Mouse (Mus musculus) brain, embryonic 18.5 days (tissue): ENCODE results near the gene Htr2b.
A peak's percentile ranks its signal among the peaks of the same experiment; 100 is the strongest.

Experiments used
- DNase-seq: peaks from one replicate; pipeline ENCODE4 v3.0.0-alpha.2; 2012; ENCODE audit warnings: low read depth, low spot score

The Htr2b gene

DNA sequence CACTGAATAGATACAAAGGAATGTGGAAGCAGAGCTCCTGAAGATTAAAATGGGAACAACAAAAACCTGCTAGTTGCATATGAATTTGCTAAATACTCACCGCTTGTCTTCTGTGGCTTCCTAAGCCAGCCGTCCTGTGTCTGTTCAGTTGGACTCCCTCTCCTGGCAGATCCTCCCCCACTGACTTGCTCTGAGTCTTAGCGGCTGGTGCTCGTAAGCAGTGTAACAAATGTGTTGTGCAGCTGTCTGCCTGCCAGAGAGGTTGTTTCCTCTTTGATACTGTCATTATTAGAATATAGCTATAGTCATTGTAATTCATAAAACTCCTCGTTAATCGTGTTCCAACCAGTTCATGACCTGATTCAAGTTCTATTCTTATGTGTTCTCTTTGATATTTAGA, at the start of gene Htr2b:
Gene Htr2b (minus strand): TSS at position 192 of the 400 bp plus-strand sequence.
- DNase-seq, result peak; percentile 4

DNA sequence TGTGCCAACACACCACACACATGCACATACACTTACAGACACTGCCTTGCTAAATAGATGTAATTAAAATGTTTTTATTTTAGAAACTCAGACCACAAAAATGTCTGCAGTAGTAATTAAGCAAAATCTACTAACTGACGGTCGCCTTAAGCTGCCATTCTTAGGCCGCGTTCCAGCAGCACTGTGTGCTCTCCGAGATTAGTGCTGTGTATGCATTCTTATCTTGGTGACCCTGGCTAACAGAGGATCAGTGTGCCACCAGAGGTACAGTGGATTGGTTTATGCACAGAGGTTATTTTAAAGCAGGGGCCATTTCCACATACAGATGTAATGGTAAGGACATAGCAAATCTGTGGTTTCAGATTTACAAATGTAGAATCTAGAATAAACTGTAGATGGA, 49.3 kb upstream of the Htr2b start:
- no peak for DNase-seq

DNA sequence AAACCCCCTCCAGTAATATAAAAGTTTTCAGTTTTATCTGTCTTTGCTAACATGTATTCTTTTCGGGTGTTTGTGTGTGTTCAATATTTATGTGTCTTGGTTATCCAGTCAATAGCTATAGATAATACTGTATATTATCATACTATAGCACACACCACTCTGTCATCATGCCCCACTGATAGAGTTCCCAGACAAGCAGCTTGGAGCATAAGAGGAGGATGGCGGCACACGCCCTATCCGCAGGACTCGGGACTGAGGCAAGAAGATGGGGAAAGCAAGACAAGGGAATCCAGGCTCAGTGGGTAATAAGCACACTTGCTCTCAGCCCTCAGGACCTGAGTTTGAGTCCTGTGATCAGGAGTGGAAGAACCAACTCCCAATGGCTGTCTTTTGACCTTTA, 48.7 kb upstream of the Htr2b start:
- no peak for DNase-seq

GRCm38 (mm10) chr1:86160059-86160458, 48.3 kb upstream of the Htr2b start:
- DNase-seq, result no peak

GRCm38 (mm10) chr1:86156595-86156994, 44.8 kb upstream of the Htr2b start:
- DNase-seq, result no peak

GRCm38 (mm10) chr1:86156075-86156474, 44.3 kb upstream of the Htr2b start:
- no peak for DNase-seq

DNA sequence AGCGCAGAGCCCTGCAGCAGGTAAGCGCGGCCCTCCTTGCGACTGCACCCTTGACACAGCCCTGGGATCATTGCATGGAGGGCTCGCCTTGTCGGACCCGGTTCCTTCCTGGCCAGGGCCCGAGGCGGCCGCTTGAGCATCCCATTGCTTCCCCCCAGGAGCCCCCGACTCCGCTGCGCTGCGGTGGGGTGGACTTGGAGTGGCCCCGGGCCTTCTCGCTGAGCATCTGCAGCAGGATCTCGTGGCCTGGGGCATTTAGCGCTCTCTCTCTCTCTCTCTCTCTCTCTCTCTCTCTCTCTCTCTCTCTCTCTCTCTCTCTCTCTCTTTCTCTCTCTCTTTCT, 43.0 kb upstream of the Htr2b start:
- DNase-seq, result no peak

- peak; percentile 93 for DNase-seq
These were observed 42.5 kb upstream of the Htr2b start, which contains the start of gene Armc9 for GRCm38 (mm10) chr1:86154133-86154823. TSS of gene Armc9 (plus strand) at chr1:86154780.

- DNase-seq, result no peak
These were observed 40.8 kb upstream of the Htr2b start for GRCm38 (mm10) chr1:86152618-86153017.

DNA sequence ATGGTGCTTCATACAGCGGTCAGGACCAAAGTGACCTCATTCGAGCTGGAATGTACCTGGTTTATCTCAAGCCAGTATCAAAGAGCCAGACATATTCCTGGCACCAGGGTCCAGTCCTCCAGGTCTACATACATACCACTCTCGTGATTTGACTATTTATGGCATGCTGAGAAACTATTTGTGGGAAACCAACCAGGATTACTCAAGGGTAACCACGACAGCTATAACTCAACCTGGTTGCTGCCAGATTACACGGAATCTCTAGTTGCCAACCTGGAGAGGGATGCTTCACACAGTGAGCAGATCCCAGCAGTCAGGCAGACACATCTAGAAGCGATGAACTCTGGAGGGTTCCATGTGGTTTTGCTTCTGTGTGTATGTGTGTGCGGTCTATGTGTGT, 39.6 kb upstream of the Htr2b start:
- DNase-seq, result no peak

DNA sequence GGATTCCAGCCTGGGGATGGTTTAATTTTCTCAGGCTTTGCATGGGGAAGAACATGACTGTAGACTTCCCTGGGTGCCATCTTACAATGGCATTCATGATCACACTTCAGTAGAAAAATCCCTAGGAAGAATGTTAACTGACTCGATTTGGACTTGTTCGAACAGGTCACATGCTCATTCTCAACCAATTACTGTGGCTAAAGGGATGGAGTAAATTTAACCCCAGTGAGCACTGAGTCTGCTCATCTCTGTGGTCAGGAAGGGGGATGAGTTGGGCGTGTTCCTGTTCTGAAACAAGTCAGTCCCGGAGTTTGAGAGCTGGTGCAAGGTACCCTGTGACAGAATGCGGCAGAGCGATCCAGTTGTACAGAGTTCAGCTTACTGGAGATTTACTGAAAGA, 39.2 kb upstream of the Htr2b start:
- DNase-seq, result no peak

- DNase-seq, result no peak
These were observed 36.4 kb upstream of the Htr2b start for GRCm38 (mm10) chr1:86148161-86148560.

DNA sequence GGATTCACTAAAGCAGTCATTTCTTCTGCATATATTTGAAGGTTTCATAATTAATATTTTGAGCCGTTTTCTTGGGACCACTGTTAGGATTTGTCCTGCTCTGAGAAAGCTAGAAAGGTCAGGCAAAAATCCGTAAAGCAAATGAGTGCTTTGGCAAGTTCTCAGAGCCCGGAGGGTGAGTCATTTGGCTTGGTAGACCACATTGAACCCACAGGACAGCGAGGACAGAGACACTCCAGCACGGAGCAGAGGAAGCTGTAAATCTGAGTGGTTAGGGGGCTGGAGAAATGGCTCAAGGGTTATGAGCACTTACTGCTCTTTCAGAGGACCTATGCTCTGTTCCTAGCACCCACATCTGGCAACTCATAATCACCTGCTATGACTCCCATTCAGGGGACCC, 35.8 kb upstream of the Htr2b start:
- no peak for DNase-seq

DNA sequence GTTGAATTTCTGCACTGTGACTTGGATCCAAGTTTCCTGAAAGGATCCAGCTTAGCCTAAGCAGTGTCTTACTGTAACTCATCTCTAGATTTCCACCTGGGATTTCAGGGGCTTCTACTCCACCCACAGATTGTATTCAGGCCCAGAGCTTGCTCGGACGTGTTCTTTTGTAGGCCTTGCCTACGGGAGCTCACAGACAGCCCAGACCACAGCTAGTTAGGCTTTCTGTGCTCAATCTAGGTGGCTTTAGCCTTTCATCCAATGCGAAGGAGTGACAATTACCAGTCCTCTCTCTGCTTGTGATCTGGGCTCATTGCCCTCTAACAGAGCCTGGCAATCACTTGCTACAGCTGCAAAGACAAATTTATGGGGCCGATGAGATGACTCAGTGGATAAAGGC, 34.5 kb upstream of the Htr2b start:
- DNase-seq, result no peak

DNA sequence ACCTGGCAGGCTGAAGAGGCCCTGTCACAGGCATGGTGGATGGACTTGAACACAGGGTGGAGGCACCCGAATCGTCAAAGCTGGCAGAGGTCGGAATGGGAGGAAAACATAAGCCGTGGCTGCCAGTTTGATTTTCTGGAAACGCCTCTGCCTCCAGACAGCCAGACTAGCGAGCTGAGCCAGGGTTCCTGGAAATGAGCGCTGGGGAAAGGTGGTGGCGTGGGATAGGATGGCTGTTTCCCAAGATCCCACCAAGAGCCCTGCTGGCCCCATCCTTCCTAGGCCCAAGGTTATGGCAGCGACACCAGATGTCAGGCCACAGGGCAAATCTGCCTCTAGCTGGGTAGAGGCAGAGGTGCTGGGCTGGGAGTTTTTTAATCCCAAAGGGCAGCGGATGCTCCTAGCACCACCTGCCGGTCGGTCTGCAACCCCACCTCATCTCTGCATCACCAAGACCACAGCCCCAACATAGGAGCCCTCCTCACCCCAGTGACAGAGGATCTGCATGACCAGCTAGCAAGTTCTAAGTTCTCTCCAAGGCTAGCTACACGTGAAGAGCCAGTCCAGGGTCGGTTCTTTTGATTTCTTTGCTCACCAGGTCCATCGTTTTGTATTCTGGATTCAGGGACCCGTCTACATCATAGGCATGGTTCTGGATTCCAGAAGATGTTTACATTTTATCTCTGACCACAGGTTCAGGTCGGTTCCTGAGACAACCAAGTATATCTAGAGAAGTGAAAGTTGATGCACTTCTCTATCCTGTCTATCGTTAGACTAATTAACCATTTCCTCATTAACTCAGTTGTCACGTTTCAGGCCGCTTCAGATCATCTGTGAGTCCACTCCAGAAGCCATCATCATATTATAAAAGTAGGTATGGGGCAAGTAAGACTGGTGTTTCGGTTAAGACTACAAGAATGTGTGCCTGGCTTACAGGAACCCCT, 32.5 kb upstream of the Htr2b start:
- no peak for DNase-seq

DNA sequence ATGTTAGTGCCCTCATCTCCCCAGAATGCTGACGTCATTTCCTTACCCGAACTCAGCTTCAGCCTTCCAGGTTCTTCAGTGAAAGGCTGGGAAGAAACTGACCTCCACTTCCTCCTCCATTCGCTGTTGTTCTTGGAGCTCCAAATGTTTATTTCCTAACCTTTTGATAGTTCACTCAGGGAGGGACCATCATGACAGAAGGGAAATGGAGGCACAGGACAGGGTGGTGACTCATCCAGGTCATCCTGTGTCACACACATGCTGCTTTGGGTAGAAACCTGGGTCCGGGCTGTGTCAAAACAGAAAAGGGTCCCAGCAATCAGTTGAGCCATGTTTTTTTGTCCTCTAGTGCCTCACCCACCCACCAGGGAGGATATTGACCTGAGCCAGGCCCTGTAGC, 31.4 kb upstream of the Htr2b start:
- no peak for DNase-seq

GRCm38 (mm10) chr1:86141081-86141480, 29.3 kb upstream of the Htr2b start:
- no peak for DNase-seq

- no peak for DNase-seq
These were observed 23.5 kb upstream of the Htr2b start for GRCm38 (mm10) chr1:86135315-86135714.

DNA sequence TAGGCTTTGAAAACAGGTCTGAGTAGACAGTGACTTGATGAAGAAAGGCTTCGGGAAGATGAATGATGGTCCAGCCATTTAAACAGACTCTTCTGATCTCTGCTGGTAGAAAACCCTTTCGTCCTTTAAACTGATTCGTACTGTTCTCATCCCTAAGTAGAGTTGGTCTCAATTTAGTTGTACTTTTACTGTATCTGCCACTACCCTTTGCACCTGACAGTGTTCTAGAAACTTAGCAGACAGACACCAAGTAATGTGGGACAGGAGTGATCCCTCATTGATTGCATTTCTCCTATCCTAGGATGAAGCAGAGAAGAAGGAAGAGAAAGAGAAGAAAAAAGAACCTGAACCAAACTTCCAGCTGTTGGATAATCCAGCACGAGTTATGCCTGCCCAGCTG, 21.6 kb upstream of the Htr2b start, which contains the start of gene Gm21972:
Gene Gm21972 (plus strand): TSS at position 301 of the 400 bp plus-strand sequence.
- no peak for DNase-seq

DNA sequence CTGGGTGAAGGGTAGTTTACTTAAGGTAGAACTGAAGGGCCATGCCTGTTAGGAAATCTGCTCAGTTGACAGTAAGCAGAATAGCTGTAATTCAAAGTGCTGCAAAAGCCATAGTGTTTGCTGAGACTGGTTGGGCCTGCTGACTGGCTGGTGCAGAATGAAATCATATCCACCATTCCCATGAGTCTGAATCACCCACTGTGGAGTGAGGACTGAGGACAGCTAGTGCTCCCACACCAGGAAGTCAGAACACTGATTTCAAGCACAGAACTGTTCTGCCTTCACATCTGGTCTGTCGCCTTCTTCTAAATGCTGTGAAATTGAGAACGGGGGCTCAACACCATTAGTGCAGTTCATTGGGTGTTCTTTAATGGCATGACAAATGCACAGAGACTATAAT, 14.3 kb upstream of the Htr2b start:
- no peak for DNase-seq

- no peak for DNase-seq
These were observed 7.8 kb upstream of the Htr2b start for GRCm38 (mm10) chr1:86119549-86119948.

DNA sequence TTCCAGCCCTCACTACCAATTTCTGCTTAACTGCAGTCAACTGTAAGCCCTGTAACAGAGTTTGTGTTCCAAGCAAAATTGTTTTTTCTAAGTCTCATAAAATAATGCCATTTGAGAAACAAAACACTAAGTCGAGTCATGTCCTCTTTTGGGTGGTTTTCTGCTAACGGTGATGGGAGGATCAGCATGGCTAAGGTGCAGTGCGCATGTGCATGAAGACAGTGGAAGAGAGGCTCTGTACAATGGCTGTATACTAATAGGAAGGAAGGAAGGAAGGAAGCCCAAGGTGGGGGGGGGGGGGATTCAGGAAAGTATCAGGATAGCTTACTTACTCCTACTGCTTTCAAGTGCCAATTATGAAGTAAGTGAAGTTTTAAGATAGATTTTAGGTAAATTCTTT, 2.4 kb upstream of the Htr2b start:
- no peak for DNase-seq

GRCm38 (mm10) chr1:86105054-86105453, 6.7 kb downstream of the Htr2b start:
- DNase-seq, result no peak
